Mouse (Mus musculus): ENCODE results near the gene Tgfb2.

GRCm38 (mm10) chr1:186733052-186733451 lies 27.3 kb upstream of the Tgfb2 start:
- TF ChIP-seq POLR2A (IDR thresholded peaks at IDR 0.05; ENCODE audit: control insufficient read depth in 1 of 2, insufficient read depth in 1 of 2, low read depth in 1 of 2, low read length in 2 of 2, poor library complexity in 1 of 2) = no peak
- TF ChIP-seq EP300 (IDR thresholded peaks at IDR 0.05; ENCODE audit: low read depth in 1 of 2, low read length in 2 of 2) = no peak
- no peak for TF ChIP-seq HCFC1 (IDR thresholded peaks at IDR 0.05; ENCODE audit: low read depth, low read length)
- TF ChIP-seq CTCF (IDR thresholded peaks at IDR 0.05 in 2 of 3, conservative IDR thresholded peaks at IDR 0.05 in 1 of 3; ENCODE audit: control insufficient read depth in 1 of 3, insufficient read depth in 1 of 3, low read depth in 2 of 3, low read length in 3 of 3, poor library complexity in 1 of 3, severe bottlenecking in 1 of 3) = no peak
- TF ChIP-seq SIN3A (IDR thresholded peaks at IDR 0.05; ENCODE audit: low read length) = no peak

All from MEL (cell line).